Mouse (Mus musculus): ENCODE data around the gene S100a11. TPM values are rescaled to one million over a fixed set of nuclear protein-coding genes. Genes with fewer than 3 reads are reported as not detected.

The S100a11 gene
- polyA plus RNA-seq, 1 experiment = 21.5 TPM

DNA sequence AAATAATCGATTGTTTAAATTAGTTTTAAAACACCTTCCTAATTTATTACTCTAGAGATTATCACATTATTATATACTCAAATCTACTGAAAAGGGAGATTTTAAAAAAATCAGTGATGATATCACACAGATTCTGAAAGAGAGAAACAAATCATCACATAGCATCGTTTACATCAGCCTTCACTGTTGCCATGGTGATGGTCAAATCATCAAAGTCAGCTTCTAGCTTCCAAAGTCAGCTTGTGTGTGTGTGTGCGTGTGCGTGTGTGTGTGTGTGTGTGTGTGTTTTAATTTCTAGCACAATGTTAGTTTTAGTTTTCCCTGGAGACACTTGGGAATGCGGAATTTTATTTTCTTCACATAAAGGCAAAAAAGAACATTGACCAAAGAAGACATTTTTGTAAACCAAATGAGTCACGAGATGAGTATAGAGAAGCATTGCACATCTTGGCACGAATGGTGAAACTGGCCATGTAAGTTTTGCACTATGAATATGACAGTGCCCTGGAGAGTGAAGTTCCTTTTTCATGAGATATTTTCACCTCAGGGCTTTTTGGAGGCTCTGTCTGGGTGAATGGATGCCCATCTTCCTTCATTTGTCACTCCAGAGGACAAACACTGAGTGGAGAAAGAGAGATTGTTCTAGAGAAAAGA lies 15.6 kb upstream of the S100a11 start:
- no peak overlapping the region for H3K27ac ChIP-seq (ENCODE audit: insufficient read depth, low read length)
- no peaks in the 10 kb centered on the region for H3K4me1 ChIP-seq (ENCODE audit: control insufficient read depth, insufficient read depth, low read length)
- H3K4me3 ChIP-seq (ENCODE audit: insufficient read depth, low read length) = no peak overlapping the region
- TF ChIP-seq CTCF (IDR thresholded peaks at IDR 0.05; ENCODE audit: extremely low read depth, insufficient read depth, low read length) (no peak), POLR2A (IDR thresholded peaks at IDR 0.05; ENCODE audit: extremely low read depth, insufficient read depth, low read length) (no peak)

DNA sequence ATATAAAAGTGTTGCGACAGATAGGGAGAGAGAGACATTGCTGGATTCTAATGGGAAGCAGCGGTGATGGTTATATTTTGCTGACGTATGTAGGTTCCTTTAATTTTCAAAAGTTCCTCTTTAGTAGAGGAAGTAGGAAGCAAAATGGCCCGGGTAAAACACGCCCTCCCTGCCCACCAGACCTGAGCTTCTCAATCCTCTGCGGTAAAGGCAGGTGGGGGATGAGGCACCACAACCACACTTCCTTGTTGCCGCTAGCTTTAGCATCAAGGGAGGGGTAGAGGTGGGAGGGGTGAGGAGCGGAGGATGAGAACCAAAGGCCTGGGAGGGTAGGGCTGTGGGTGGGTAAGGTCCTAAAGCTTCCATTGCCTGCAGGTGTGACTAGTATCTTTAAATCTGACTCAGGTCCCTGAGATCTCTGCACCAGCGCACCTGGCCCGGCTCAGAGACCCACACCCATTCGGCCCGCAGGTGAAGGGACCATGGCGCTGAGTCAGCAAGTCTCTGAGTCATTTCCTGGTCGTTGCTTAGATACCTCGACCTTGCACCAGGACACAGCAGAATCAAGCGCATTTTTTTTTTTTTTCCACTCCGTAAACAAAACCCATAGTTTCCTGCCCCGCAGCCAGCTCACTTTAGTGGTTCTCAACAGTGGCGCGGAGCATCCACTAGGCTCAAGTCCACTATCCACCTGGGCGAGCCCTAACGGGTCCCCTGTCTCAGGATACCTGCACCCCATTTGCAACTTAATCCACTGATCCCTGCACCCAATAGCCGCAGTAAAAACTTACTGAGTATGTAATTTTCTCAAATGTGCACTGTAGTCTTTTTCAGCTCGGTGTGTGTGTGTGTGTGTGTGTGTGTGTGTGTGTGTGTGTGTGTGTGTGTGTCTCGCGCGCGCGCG lies 14.1 kb upstream of the S100a11 start:
- TF ChIP-seq POLR2A (IDR thresholded peaks at IDR 0.05; ENCODE audit: extremely low read depth, insufficient read depth, low read length) = no peak
- TF ChIP-seq CTCF (IDR thresholded peaks at IDR 0.05; ENCODE audit: extremely low read depth, insufficient read depth, low read length) = no peak
- H3K4me3 ChIP-seq (ENCODE audit: insufficient read depth, low read length) = no peak overlapping the region
- no peaks in the 10 kb centered on the region for H3K4me1 ChIP-seq (ENCODE audit: control insufficient read depth, insufficient read depth, low read length)
- H3K27ac ChIP-seq (ENCODE audit: insufficient read depth, low read length) = no peak overlapping the region

DNA sequence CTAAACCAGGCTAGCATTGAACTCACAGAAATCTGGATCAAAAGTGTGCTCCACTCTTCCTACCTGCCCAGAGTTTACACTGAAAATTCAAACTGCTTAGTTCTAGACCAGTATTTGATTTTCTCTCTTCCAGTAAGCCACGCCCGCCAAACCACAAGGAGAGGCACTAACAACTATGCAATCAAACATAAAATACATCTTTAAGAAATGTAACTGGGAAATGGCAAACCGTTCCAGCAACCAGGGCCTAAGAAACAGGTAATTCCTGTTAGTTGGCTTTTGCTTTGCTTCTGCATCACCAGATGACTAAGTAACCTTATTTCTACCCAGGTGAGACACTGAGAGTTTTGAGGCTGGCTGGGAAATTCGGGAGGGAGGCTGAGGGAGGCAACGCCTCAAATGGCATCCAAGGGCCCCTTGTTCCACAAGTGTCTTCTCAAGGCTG lies 13.4 kb upstream of the S100a11 start:
- TF ChIP-seq CTCF (IDR thresholded peaks at IDR 0.05; ENCODE audit: extremely low read depth, insufficient read depth, low read length) (no peak), POLR2A (IDR thresholded peaks at IDR 0.05; ENCODE audit: extremely low read depth, insufficient read depth, low read length) (no peak)
- no peaks in the 10 kb centered on the region for H3K4me1 ChIP-seq (ENCODE audit: control insufficient read depth, insufficient read depth, low read length)
- H3K27ac ChIP-seq (ENCODE audit: insufficient read depth, low read length) = no peak overlapping the region
- H3K4me3 ChIP-seq (ENCODE audit: insufficient read depth, low read length) = no peak overlapping the region

DNA sequence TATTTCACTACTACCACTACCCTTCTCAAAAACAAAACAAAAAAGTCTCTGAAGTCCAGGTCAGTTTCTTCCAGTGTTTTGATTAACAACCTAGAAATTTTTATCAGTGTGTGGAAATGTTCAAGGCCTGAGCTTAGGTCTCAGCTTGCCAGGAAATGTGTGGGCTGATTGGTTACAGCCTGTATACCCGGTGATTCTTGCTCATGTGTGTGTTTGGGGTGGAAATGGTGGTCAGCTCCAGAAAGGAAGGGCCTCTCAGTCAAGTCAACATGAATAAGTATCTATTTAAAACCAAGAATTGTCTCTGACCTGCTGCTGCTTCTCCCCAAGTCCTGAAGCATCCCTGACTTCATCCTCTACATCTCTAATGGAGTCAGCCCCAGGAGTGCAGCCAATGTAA lies 11.0 kb upstream of the S100a11 start:
- H3K4me3 ChIP-seq (ENCODE audit: insufficient read depth, low read length) = no peak overlapping the region
- no peak overlapping the region for H3K27ac ChIP-seq (ENCODE audit: insufficient read depth, low read length)
- TF ChIP-seq CTCF (IDR thresholded peaks at IDR 0.05; ENCODE audit: extremely low read depth, insufficient read depth, low read length) = no peak
- TF ChIP-seq POLR2A (IDR thresholded peaks at IDR 0.05; ENCODE audit: extremely low read depth, insufficient read depth, low read length) = no peak
- no peaks in the 10 kb centered on the region for H3K4me1 ChIP-seq (ENCODE audit: control insufficient read depth, insufficient read depth, low read length)

DNA sequence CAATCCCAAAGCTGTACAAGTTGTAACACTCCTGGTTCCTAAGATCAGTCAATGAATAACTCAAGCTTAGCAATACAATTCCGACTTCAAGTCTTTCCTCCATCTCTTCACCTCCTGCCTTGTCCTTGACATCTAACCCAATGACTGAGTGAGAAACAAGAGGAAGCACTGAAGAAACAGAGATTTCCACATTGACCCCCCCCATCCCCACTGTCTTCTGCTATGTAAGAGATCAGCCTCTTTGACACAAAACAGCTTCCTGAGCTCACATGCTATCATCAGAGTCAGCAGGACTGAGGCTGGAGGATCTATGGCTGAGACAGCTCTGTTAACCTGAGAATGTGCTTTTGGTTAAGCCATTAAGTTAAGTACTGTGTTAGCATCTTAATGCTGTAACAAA lies 9.3 kb upstream of the S100a11 start:
- no peaks in the 10 kb centered on the region for H3K4me1 ChIP-seq (ENCODE audit: control insufficient read depth, insufficient read depth, low read length)
- no peak for TF ChIP-seq POLR2A (IDR thresholded peaks at IDR 0.05; ENCODE audit: extremely low read depth, insufficient read depth, low read length)
- TF ChIP-seq CTCF (IDR thresholded peaks at IDR 0.05; ENCODE audit: extremely low read depth, insufficient read depth, low read length) = no peak

DNA sequence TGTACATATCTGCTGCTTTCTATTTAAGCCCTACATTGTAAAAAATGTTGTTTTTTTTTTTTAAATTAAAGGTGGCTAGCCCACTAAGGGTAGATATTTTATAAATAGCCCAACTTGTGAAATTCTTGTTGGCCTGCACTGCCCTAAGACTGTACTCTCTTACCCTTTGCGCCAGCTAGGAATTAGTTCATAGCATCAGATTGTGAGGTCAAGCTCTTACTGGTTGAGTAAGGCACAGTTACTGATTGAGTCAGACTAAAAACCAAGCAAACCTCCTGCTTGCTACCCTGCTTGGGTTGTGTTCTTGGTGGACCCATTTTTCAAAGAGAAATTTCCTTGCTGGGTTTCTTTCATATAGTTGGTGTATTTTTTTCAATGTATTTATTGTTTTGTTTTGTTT lies 8.5 kb upstream of the S100a11 start:
- no peak for TF ChIP-seq CTCF (IDR thresholded peaks at IDR 0.05; ENCODE audit: extremely low read depth, insufficient read depth, low read length)
- no peak for TF ChIP-seq POLR2A (IDR thresholded peaks at IDR 0.05; ENCODE audit: extremely low read depth, insufficient read depth, low read length)
- Histone ChIP-seq H3K4me3 (ENCODE audit: insufficient read depth, low read length) (no peak overlapping the region), H3K27ac (ENCODE audit: insufficient read depth, low read length) (no peak overlapping the region), H3K4me1 (ENCODE audit: control insufficient read depth, insufficient read depth, low read length) (no peaks in the 10 kb centered on the region)

More for the DNA sequence above, 9.3 kb upstream of the S100a11 start:
- no peak overlapping the region for H3K4me3 ChIP-seq (ENCODE audit: insufficient read depth, low read length)
- no peak overlapping the region for H3K27ac ChIP-seq (ENCODE audit: insufficient read depth, low read length)

DNA sequence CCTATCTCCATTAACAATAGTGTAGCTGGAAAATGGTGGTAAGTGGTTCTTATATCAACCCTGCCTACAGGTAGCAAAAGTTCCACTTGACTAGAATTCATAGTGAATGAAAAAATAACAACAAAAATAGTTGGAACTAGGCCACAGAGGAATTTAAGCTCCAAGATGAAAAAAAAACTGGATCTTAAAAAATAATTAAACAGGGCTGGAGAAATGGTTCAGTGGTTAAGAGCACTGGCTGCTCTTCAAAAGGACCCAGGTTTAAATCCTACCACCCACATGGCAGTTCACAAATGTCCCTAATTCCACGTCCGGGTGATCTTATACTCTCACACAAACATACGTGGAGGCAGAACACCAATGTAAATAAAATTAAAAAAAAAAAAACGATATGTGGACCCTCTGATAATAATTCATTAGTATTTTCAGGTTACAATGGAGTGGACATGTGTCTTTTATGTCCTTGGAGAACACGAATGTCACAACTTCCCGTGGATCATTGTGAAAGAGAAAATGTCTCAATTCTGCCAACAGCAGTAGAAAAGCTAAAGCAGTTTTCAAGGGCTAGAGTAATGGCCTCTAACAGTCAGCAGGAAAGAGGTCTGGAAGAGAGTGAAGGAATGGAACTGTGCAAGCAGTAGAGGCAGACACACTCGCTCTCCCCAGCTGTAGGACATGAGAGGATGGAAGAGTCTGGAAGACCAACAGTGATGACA lies 7.7 kb upstream of the S100a11 start:
- no peak for TF ChIP-seq POLR2A (IDR thresholded peaks at IDR 0.05; ENCODE audit: extremely low read depth, insufficient read depth, low read length)
- no peak for TF ChIP-seq CTCF (IDR thresholded peaks at IDR 0.05; ENCODE audit: extremely low read depth, insufficient read depth, low read length)
- Histone ChIP-seq H3K4me3 (ENCODE audit: insufficient read depth, low read length) (no peak overlapping the region), H3K27ac (ENCODE audit: insufficient read depth, low read length) (no peak overlapping the region), H3K4me1 (ENCODE audit: control insufficient read depth, insufficient read depth, low read length) (no peaks in the 10 kb centered on the region)

DNA sequence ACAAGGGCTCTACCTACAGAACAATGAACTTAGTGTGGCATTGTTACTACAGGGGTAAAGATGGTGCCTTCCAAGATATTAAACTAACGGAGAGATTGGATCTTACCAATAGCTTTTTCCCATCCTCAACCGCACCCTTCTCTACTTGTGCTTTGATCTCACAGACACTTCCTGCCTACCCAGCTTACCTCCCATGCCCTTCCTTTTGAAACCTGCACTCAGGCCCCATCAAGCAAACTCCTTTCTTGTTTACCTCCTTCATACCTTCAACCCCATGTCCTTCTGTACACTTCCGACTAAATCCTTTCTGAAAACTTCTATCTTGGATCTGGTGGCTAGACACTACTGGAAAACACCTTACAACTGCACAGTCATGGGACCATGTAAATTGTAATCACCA lies 5.7 kb upstream of the S100a11 start:
- Histone ChIP-seq H3K27ac (ENCODE audit: insufficient read depth, low read length) (no peak overlapping the region), H3K4me3 (ENCODE audit: insufficient read depth, low read length) (no peak overlapping the region), H3K4me1 (ENCODE audit: control insufficient read depth, insufficient read depth, low read length) (no peaks in the 10 kb centered on the region)
- TF ChIP-seq POLR2A (IDR thresholded peaks at IDR 0.05; ENCODE audit: extremely low read depth, insufficient read depth, low read length) = no peak
- no peak for TF ChIP-seq CTCF (IDR thresholded peaks at IDR 0.05; ENCODE audit: extremely low read depth, insufficient read depth, low read length)

DNA sequence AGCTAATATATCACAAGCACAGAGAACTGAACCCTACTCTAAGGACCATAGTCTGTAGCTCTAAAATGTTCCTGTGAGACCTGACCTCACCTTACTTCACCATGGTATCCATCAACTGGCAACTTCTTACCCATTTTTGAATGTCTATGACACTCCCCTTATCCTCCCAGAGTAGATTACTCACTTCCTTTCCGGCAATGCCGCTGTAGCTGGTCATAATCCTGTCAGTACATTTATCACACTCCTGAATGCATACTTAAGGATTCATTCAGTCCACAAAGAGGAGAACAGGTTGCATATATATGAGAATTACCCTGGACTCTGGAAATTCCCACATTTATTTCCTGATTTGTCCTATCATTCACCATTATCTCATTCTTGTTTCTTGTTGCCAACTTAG lies 2.9 kb upstream of the S100a11 start:
- TF ChIP-seq POLR2A (IDR thresholded peaks at IDR 0.05; ENCODE audit: extremely low read depth, insufficient read depth, low read length) (no peak), CTCF (IDR thresholded peaks at IDR 0.05; ENCODE audit: extremely low read depth, insufficient read depth, low read length) (no peak)
- H3K27ac ChIP-seq (ENCODE audit: insufficient read depth, low read length) = no peak overlapping the region
- no peaks in the 10 kb centered on the region for H3K4me1 ChIP-seq (ENCODE audit: control insufficient read depth, insufficient read depth, low read length)
- no peak overlapping the region for H3K4me3 ChIP-seq (ENCODE audit: insufficient read depth, low read length)
